Mouse (Mus musculus) hindbrain, embryonic 16.5 days (tissue): ENCODE measurements at regions not wholly inside any gene's neighbourhood (a gene's known extent, or its start where the extent isn't known, plus 50 kb on each side); places are given as distances from the start of the nearest gene placed in this dataset.

ENCODE experiments used
- ATAC-seq: fragments of 200-750 bp; cut with Nextera tagmentation; 2 replicates; pipeline ENCODE4 v1.8.0; 2017; ENCODE audit warnings: moderate TSS enrichment, moderate library complexity
- H3K27ac ChIP-seq: fragments of 300-500 bp; sonication (generic); 2 replicates; pipeline ENCODE4 v1.5.1; 2014; ENCODE audit warnings: low read depth, mild to moderate bottlenecking, control low read depth, low read length, moderate library complexity
- H3K27me3 ChIP-seq: fragments of 300-500 bp; sonication (generic); replicated peaks from 2 replicates; pipeline ENCODE4 v1.6.1; 2014; ENCODE audit warnings: low read length; ENCODE audit not compliant: control insufficient read depth, insufficient read depth
- H3K36me3 ChIP-seq: fragments of 300-500 bp; sonication (generic); 2 replicates; pipeline ENCODE4 v1.6.1; 2014; ENCODE audit warnings: mild to moderate bottlenecking, low read length, moderate library complexity, mixed read lengths; ENCODE audit not compliant: control insufficient read depth, insufficient read depth
- H3K4me1 ChIP-seq: fragments of 300-500 bp; sonication (generic); 2 replicates; pipeline ENCODE4 v1.6.1; 2014; ENCODE audit warnings: low read depth, low read length; ENCODE audit not compliant: control insufficient read depth, insufficient read depth
- H3K4me2 ChIP-seq: fragments of 300-500 bp; sonication (generic); 2 replicates; pipeline ENCODE4 v1.6.1; 2014; ENCODE audit warnings: mild to moderate bottlenecking, low read length, control low read depth, moderate library complexity
- H3K4me3 ChIP-seq: fragments of 300-500 bp; sonication (generic); 2 replicates; pipeline ENCODE4 v1.5.1; 2014; ENCODE audit warnings: mild to moderate bottlenecking, low read length, control low read depth, moderate library complexity
- H3K9ac ChIP-seq: fragments of 300-500 bp; sonication (generic); 2 replicates; pipeline ENCODE4 v1.6.1; 2014; ENCODE audit warnings: low read depth, mild to moderate bottlenecking, control low read depth, low read length, moderate library complexity
- H3K9me3 ChIP-seq: fragments of 300-500 bp; sonication (generic); 2 replicates; pipeline ENCODE4 v1.6.1; 2014; ENCODE audit warnings: mild to moderate bottlenecking, low read length, moderate library complexity; ENCODE audit not compliant: control insufficient read depth
- WGBS: fragments of 180-500 bp; shearing (Covaris S2); extraction: QIAGEN DNeasy Blood & Tissue Kit; methylation state at CpG from one replicate; pipeline ENCODE4 v1.1.7; 2014; 5-methylcytosine and 5-hydroxymethylcytosine counted together

GRCm38 (mm10) chr3:60240664-60241063 lies 159.0 kb downstream of the Sucnr1 start:
- no peaks in the 10 kb centered on the region for H3K27me3 ChIP-seq
- no peak overlapping the region for H3K27ac ChIP-seq
- no peak for ATAC-seq
- H3K9me3 ChIP-seq, result no peaks in the 10 kb centered on the region
- no peak overlapping the region for H3K9ac ChIP-seq
- H3K4me2 ChIP-seq, result no peak overlapping the region
- no peaks in the 10 kb centered on the region for H3K36me3 ChIP-seq
- no peaks in the 10 kb centered on the region for H3K4me1 ChIP-seq
- H3K4me3 ChIP-seq, result no peak overlapping the region

DNA sequence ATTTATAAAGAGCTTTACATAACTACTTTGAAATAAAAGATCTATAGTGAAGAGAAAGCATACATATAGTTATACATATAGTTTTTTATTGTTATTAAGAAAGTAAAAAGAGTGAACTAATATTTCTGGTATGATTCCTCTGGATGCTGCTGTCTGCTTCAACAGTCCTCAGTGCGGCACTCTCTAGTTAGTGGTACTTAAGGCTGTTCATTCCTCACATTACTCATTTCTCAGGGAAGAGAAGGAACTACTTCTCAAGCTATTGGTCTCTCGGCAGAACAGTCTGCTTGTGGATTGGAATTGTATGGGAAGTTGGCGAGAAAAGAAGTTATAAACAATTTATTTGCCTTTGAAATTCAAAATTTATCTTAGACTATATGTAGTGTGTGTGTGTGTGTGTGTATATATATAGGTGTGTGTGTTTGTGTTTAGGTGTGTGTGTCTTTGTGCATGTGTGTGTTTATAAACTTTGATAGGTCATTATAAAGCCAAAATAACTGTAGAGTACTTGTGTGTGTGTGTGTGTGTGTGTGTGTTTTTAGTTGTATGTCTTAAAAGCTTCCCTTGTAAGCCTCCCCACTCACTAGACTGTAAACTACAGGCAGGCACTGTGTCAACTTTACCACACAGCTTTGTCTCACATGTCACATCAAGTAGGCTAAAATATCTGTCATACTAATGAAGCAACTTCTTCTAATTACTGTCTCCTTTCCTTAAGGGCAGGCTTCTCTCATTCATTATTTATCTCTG lies 185.2 kb downstream of the Sucnr1 start:
- Histone ChIP-seq H3K9ac (no peak overlapping the region), H3K4me3 (no peak overlapping the region), H3K4me1 (no peaks in the 10 kb centered on the region), H3K9me3 (no peaks in the 10 kb centered on the region), H3K27me3 (no peaks in the 10 kb centered on the region), H3K4me2 (no peak overlapping the region), H3K27ac (no peak overlapping the region), H3K36me3 (no peaks in the 10 kb centered on the region)
- no peak for ATAC-seq
- 89% methylated on average over 3 of the region's 3 CpGs for WGBS

DNA sequence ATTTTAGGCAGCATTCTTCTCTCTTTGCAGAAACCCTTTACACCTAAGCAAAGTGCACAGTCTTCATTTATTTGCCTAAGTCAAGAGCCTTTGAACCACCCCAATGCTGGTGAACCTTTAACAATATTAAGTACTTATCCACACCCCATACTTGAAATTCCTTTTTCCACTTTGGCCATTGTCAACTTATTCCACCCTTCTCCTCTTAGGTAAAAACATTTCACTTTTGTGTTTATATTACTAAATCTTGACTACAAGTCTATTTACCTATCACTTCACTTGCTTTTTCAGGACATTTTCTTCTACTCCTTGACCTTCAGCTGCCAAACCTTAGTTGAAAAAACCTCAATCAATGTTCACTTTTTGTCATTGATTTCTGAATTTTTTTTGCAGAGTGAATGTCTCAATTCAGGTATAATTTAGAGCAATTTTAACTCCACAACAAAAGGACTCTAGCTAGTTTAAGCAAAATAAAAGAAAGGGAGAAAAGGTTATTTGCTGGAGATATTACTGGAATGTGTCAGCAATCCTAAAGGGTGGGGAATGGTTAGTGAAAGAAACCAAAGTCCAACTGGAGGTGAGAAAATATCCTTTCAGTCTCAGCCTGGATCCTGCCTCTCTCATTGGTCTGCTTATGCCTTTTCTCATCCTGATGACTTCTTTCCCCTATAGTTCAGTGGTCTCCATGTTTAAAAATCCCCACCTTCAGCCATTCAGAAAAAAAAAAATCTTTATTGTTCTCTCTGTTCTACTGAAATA lies 185.9 kb downstream of the Sucnr1 start:
- Histone ChIP-seq H3K27me3 (no peaks in the 10 kb centered on the region), H3K9ac (no peak overlapping the region), H3K4me3 (no peak overlapping the region), H3K9me3 (no peaks in the 10 kb centered on the region), H3K4me2 (no peak overlapping the region), H3K36me3 (no peaks in the 10 kb centered on the region), H3K27ac (no peak overlapping the region), H3K4me1 (no peaks in the 10 kb centered on the region)
- ATAC-seq, result no peak

- Histone ChIP-seq H3K27me3 (no peaks in the 10 kb centered on the region), H3K27ac (no peak overlapping the region), H3K4me3 (no peak overlapping the region), H3K9me3 (no peaks in the 10 kb centered on the region), H3K4me1 (no peaks in the 10 kb centered on the region), H3K36me3 (no peaks in the 10 kb centered on the region), H3K4me2 (no peak overlapping the region), H3K9ac (no peak overlapping the region)
- 76% methylated on average over 1 of the region's 1 CpGs for WGBS
- ATAC-seq, result no peak
Measured at GRCm38 (mm10) chr3:60270463-60270862, 188.8 kb downstream of the Sucnr1 start.

GRCm38 (mm10) chr3:60273744-60274143 lies 192.1 kb downstream of the Sucnr1 start:
- no peak overlapping the region for H3K4me3 ChIP-seq
- H3K9ac ChIP-seq, result no peak overlapping the region
- no peaks in the 10 kb centered on the region for H3K27me3 ChIP-seq
- no peak overlapping the region for H3K27ac ChIP-seq
- no peak for ATAC-seq
- no peaks in the 10 kb centered on the region for H3K36me3 ChIP-seq
- H3K9me3 ChIP-seq, result no peaks in the 10 kb centered on the region
- 68% methylated on average over 1 of the region's 1 CpGs for WGBS
- H3K4me2 ChIP-seq, result no peak overlapping the region
- no peaks in the 10 kb centered on the region for H3K4me1 ChIP-seq

DNA sequence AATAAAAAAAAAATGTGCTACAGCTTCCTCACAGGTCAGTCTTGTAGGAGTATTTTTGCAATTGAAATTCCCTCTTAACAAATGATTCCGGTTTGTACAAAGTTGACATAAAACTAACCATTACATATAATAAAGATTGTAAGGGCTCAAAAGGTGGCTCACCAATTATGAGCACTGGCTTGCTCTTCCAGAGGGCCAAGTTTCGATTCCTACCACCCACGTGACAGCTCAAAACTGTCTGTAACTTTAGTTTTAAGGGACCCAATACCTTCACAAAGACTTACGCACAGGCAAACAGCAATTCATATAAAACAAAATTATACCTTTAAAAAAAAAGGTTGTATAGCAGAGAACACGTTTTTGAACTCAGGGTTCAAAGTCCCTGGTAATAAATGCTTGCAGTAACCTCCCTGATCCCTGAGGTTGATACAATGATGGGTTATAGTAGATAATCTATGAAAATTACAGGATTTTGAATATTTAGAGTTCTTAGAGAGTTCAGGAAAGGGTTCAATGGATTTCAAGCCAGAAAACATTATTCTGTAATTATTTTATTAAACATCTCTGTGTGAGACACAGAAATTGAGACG lies 193.7 kb downstream of the Sucnr1 start:
- Histone ChIP-seq H3K4me2 (no peak overlapping the region), H3K9me3 (no peaks in the 10 kb centered on the region), H3K27ac (no peak overlapping the region), H3K4me1 (no peaks in the 10 kb centered on the region), H3K36me3 (no peaks in the 10 kb centered on the region), H3K4me3 (no peak overlapping the region), H3K27me3 (no peaks in the 10 kb centered on the region), H3K9ac (no peak overlapping the region)
- WGBS, result 87% methylated on average over 6 of the region's 6 CpGs
- no peak for ATAC-seq

DNA sequence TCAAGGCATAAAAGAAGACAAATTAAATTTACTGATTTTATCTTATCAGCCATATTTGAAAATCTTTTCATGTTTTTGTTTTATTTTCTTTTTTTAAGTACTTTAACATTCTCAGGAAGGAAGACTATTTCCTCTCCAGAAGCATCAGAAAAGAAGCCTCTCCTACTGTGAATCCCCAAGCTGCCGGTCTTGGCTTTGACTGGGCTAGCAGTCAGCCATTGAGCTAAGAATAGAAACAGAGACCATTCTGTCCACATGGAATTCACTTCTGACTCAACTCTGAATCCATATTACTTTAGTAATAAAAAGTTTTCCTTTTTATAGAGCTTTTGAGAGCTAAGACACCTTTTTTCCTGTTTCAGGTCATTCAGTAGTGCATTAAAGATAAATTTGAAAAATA lies 194.8 kb upstream of the Mbnl1 start:
- H3K4me3 ChIP-seq, result no peak overlapping the region

DNA sequence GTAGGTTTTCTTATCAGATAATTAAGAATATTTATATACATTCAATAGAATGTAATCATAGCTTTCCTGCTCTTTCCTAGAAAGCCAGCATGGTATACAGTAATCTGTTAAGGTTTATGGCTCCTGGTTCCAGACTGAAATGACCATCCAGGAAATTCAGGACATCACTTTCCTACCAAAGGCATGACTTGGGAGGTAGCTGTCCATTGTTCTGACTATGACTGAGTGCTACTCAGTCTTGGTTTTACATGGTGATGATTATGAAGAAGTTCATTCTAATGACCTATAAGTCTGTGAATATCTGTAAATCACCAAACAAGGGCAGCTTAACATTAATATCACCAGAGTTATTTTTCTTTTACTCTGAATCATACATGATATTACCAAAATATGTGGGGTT lies 191.4 kb upstream of the Mbnl1 start:
- no peak for ATAC-seq
- no peak overlapping the region for H3K4me2 ChIP-seq
- H3K27ac ChIP-seq, result no peak overlapping the region

More for the DNA sequence above, 194.8 kb upstream of the Mbnl1 start:
- Histone ChIP-seq H3K4me1 (no peaks in the 10 kb centered on the region), H3K9me3 (no peaks in the 10 kb centered on the region), H3K4me2 (no peak overlapping the region), H3K27me3 (no peaks in the 10 kb centered on the region), H3K27ac (no peak overlapping the region), H3K9ac (no peak overlapping the region), H3K36me3 (no peaks in the 10 kb centered on the region)
- 77% methylated on average over 1 of the region's 1 CpGs for WGBS
- ATAC-seq, result no peak

DNA sequence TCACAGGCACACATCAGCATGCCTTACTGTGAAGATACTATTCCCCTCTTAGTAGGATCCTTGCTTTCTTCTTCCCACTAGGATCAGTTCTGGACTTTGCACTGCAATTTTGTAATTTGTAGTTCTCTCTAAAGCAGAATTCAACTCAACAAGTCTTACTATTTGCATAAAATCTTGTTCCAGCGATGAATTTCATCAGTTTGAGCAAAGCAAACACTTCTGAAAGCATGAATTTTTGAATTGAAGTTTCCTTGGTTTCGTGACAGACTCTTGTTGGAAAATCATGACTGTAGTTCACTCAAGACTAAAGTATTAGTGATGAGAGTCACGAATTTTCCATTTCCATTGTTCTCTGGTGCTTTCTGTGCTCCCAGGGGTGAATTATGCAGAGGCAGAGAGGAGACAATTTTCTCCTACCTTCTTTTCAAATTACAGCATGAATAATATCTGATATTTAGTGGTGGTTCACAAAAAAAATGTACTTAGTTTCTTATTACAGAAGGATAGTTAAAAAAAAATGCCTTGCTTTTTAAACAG lies 190.6 kb upstream of the Mbnl1 start:
- ATAC-seq, result no peak
- H3K9ac ChIP-seq, result no peak overlapping the region
- no peaks in the 10 kb centered on the region for H3K36me3 ChIP-seq
- no peaks in the 10 kb centered on the region for H3K9me3 ChIP-seq
- 77% methylated on average over 3 of the region's 3 CpGs for WGBS
- no peak overlapping the region for H3K27ac ChIP-seq
- H3K27me3 ChIP-seq, result no peaks in the 10 kb centered on the region
- H3K4me3 ChIP-seq, result no peak overlapping the region
- no peak overlapping the region for H3K4me2 ChIP-seq
- no peaks in the 10 kb centered on the region for H3K4me1 ChIP-seq

More for the DNA sequence above, 191.4 kb upstream of the Mbnl1 start:
- H3K4me3 ChIP-seq, result no peak overlapping the region
- H3K36me3 ChIP-seq, result no peaks in the 10 kb centered on the region
- H3K27me3 ChIP-seq, result no peaks in the 10 kb centered on the region
- no peaks in the 10 kb centered on the region for H3K4me1 ChIP-seq
- H3K9me3 ChIP-seq, result no peaks in the 10 kb centered on the region
- H3K9ac ChIP-seq, result no peak overlapping the region
